Mouse (Mus musculus) macrophage (primary cell): ENCODE results near the gene Lemd1. TPM values are rescaled to one million over a fixed set of nuclear protein-coding genes. Genes with fewer than 3 reads are reported as not detected.
"Not testable (repeated sequence)": the region's sequence is repeated elsewhere in the genome, so short reads cannot be mapped to it uniquely, and the experiment has no call there.

ENCODE experiments used
- H3K27ac ChIP-seq: fragments of 350-480 bp; formaldehyde crosslinking; 2 replicates; pipeline ENCODE4 v1.9.0; 2021
- H3K36me3 ChIP-seq: fragments of 350-480 bp; formaldehyde crosslinking; 2 replicates; pipeline ENCODE4 v1.9.0; 2021; ENCODE audit errors: inconsistent target
- H3K4me3 ChIP-seq: fragments of 350-480 bp; formaldehyde crosslinking; 2 replicates; pipeline ENCODE4 v1.9.0; 2021; ENCODE audit errors: inconsistent target
- H3K79me2 ChIP-seq: fragments of 350-480 bp; formaldehyde crosslinking; 2 replicates; pipeline ENCODE4 v1.9.0; 2021; ENCODE audit errors: inconsistent target
- WGBS: methylation state at CpG from one replicate; pipeline ENCODE4 v1.1.7; 2026; ENCODE audit warnings: inconsistent platforms; ENCODE audit not compliant: missing documents; 5-methylcytosine and 5-hydroxymethylcytosine counted together
- polyA plus RNA-seq: library from polyadenylated mRNA; stranded (reverse); fragments of 250-400 nt; gene quantifications from 3 replicates; pipeline ENCODE4 v1.2.4, GENCODE M21; 2018; ENCODE audit warnings: inconsistent platforms

The Lemd1 gene
- polyA plus RNA-seq, 1 experiment from 2014 or later = not detected

- Histone ChIP-seq H3K36me3 (no peaks in the 10 kb centered on the region), H3K79me2 (no peaks in the 10 kb centered on the region), H3K27ac (no peak overlapping the region), H3K4me3 (no peak overlapping the region)
- 85% methylated on average over 8 of the region's 8 CpGs for WGBS
Measured at GRCm38 (mm10) chr1:132266791-132267557, 75.7 kb downstream of the Lemd1 start.

GRCm38 (mm10) chr1:132267959-132268358, 76.7 kb downstream of the Lemd1 start:
- no peaks in the 10 kb centered on the region for H3K36me3 ChIP-seq
- no peak overlapping the region for H3K27ac ChIP-seq
- WGBS = 91% methylated on average over 2 of the region's 2 CpGs
- H3K4me3 ChIP-seq = no peak overlapping the region
- no peaks in the 10 kb centered on the region for H3K79me2 ChIP-seq

- Histone ChIP-seq H3K27ac (no peak overlapping the region), H3K4me3 (no peak overlapping the region), H3K36me3 (no peaks in the 10 kb centered on the region), H3K79me2 (no peaks in the 10 kb centered on the region)
- WGBS = 85% methylated on average over 7 of the region's 7 CpGs
Measured at GRCm38 (mm10) chr1:132268418-132269060, 77.3 kb downstream of the Lemd1 start.

- Histone ChIP-seq H3K79me2 (no peaks in the 10 kb centered on the region), H3K27ac (no peak overlapping the region), H3K4me3 (no peak overlapping the region), H3K36me3 (no peaks in the 10 kb centered on the region)
- 100% methylated on average over 3 of the region's 3 CpGs for WGBS
Measured at GRCm38 (mm10) chr1:132271237-132271636, 80.0 kb downstream of the Lemd1 start.

DNA sequence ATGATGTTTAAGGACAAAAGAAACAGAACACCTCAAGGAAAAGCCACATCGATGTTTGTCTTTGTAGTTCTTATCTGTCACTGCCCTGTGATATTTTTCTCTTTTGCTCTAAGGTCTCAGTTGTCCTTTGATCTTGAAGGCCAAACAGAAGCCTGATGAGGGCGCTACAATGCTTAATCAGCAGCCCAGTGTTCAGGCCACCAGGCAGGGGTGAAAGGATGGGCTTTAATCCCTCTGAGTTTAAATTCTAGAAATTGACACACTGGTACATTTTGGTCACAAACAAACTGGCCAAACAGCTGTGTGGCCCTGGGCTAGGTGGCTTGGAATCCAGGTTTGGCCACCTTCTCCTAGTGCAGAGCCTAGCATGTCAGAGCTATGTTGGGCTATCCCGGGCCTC, 85.5 kb downstream of the Lemd1 start:
- Histone ChIP-seq H3K4me3 (no peak overlapping the region), H3K79me2 (no peaks in the 10 kb centered on the region), H3K27ac (no peak overlapping the region), H3K36me3 (no peaks in the 10 kb centered on the region)
- 91% methylated on average over 3 of the region's 3 CpGs for WGBS

GRCm38 (mm10) chr1:132277124-132277523, 85.9 kb downstream of the Lemd1 start:
- no peak overlapping the region for H3K4me3 ChIP-seq
- H3K27ac ChIP-seq = no peak overlapping the region
- 94% methylated on average over 6 of the region's 6 CpGs for WGBS
- H3K36me3 ChIP-seq = no peaks in the 10 kb centered on the region
- H3K79me2 ChIP-seq = no peaks in the 10 kb centered on the region

- H3K36me3 ChIP-seq, H3K79me2 ChIP-seq, H3K27ac ChIP-seq, H3K4me3 ChIP-seq: not testable (repeated sequence)
- WGBS = 90% methylated on average over 6 of the region's 6 CpGs
Measured at GRCm38 (mm10) chr1:132280636-132281035, 89.4 kb downstream of the Lemd1 start.

- Histone ChIP-seq H3K27ac (no peak overlapping the region), H3K79me2 (no peaks in the 10 kb centered on the region), H3K36me3 (no peaks in the 10 kb centered on the region), H3K4me3 (no peak overlapping the region)
- 78% methylated on average over 8 of the region's 8 CpGs for WGBS
Measured at GRCm38 (mm10) chr1:132281523-132282176, 90.4 kb downstream of the Lemd1 start.

GRCm38 (mm10) chr1:132282177-132282536, 90.9 kb downstream of the Lemd1 start:
- no peak overlapping the region for H3K27ac ChIP-seq
- 100% methylated on average over 2 of the region's 2 CpGs for WGBS

GRCm38 (mm10) chr1:132283018-132283417, 91.8 kb downstream of the Lemd1 start:
- no peaks in the 10 kb centered on the region for H3K79me2 ChIP-seq
- H3K27ac ChIP-seq = no peak overlapping the region
- H3K36me3 ChIP-seq = no peaks in the 10 kb centered on the region
- 97% methylated on average over 13 of the region's 13 CpGs for WGBS
- H3K4me3 ChIP-seq = no peak overlapping the region

More at GRCm38 (mm10) chr1:132282177-132282536, 90.9 kb downstream of the Lemd1 start:
- H3K4me3 ChIP-seq = no peak overlapping the region
- H3K79me2 ChIP-seq = no peaks in the 10 kb centered on the region
- no peaks in the 10 kb centered on the region for H3K36me3 ChIP-seq

DNA sequence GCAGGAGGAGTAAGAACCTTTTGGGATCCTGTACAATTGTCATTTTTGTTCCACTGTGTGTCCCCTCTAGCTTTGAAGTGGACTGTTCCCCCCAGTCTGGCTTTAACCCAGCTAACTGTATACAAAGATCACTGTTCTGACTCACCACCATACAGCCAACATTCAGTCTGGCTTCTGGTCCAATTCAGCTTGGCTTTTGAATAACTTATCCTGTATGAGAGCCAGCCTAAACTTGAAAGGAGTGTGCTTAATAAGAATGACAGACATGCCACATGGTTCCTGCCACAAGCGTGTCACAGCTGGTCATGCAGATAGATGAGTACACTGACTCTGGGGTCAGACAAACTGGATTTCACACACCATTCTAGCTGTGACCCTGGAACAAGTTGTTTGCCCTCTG, 95.5 kb downstream of the Lemd1 start:
- no peaks in the 10 kb centered on the region for H3K79me2 ChIP-seq
- no peaks in the 10 kb centered on the region for H3K36me3 ChIP-seq
- 87% methylated on average over 1 of the region's 1 CpGs for WGBS
- no peak overlapping the region for H3K4me3 ChIP-seq
- no peak overlapping the region for H3K27ac ChIP-seq

GRCm38 (mm10) chr1:132287445-132287844, 96.2 kb downstream of the Lemd1 start:
- no peaks in the 10 kb centered on the region for H3K79me2 ChIP-seq
- WGBS = 97% methylated on average over 2 of the region's 2 CpGs

DNA sequence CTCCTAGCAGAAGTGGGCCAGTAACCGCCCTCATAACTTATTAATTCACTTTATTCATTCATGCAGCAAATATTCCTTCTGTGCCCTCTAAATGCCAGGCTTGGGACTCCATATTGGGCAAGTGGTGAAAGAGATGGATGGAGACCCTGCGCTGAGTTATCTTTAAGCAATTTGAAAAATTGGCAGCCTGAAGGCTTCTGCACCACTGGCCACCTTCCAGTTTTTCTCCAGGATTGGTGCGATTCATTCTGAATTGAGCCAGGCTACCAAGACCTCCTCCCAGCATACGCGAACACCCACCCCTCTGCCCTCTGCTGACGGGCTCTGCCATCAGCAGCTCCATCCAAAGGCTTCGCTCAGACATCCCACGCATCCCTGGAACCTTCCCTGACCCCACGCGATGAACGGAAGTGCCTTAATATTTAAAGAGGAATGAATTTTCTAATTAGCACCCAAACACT, 96.8 kb downstream of the Lemd1 start:
- H3K36me3 ChIP-seq = no peaks in the 10 kb centered on the region
- H3K27ac ChIP-seq = no peak overlapping the region
- H3K4me3 ChIP-seq = no peak overlapping the region
- no peaks in the 10 kb centered on the region for H3K79me2 ChIP-seq
- 82% methylated on average over 10 of the region's 11 CpGs for WGBS

More at GRCm38 (mm10) chr1:132287445-132287844, 96.2 kb downstream of the Lemd1 start:
- Histone ChIP-seq H3K27ac (no peak overlapping the region), H3K4me3 (no peak overlapping the region), H3K36me3 (no peaks in the 10 kb centered on the region)

- no peak overlapping the region for H3K27ac ChIP-seq
- no peak overlapping the region for H3K4me3 ChIP-seq
- no peaks in the 10 kb centered on the region for H3K36me3 ChIP-seq
- H3K79me2 ChIP-seq = no peaks in the 10 kb centered on the region
- 91% methylated on average over 4 of the region's 6 CpGs for WGBS
Measured at GRCm38 (mm10) chr1:132289965-132290364, 98.7 kb downstream of the Lemd1 start.
